Mouse (Mus musculus): Measurements from ENCODE around the gene Rpl13a. TPM values are rescaled to one million over a fixed set of nuclear protein-coding genes. Genes with fewer than 3 reads are reported as not detected.
"Not testable (repeated sequence)": the region's sequence is repeated elsewhere in the genome, so short reads cannot be mapped to it uniquely, and the experiment has no call there.

The Rpl13a gene
- polyA plus RNA-seq, 1 experiment from 2014 or later, result 649 TPM

DNA sequence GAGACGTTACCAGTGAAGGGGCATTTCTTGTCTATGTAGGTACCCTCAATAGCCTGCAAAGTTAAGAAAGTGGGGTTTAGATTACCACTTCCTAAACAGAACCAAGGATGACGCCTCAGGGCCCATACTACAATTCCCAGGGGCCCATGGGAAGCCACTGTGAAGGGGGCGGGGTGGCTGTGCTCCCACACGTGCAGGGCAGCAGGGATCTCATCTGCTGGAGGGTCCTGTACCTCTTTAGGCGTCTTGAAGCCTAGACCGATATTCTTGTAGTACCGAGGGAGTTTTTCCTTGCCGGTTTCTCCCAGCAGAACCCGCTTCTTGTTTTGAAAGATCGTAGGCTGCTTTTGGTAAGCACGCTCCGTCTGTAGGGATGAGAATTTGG lies 5.4 kb downstream of the Rpl13a start:
- Histone ChIP-seq H3K36me3 (peaks cover 69% of the 10 kb centered on the region), H3K9me3 (replicated peaks) (no peaks in the 10 kb centered on the region), H3K27ac (replicated peaks) (peak overlapping the region; percentile 92; the same call in 1 of the 2 replicates), H3K9ac (replicated peaks) (peak overlapping the region; percentile 94), H3K4me2 (peak overlapping the region; percentile 66), H3K4me3 (replicated peaks) (peak overlapping the region; percentile 89), H3K4me1 (peaks cover 54% of the 10 kb centered on the region), H3K27me3 (replicated peaks) (no peaks in the 10 kb centered on the region)
- 24% methylated on average over 12 of the region's 12 CpGs for WGBS
- no peak for ATAC-seq (ENCODE audit: low FRiP score)

DNA sequence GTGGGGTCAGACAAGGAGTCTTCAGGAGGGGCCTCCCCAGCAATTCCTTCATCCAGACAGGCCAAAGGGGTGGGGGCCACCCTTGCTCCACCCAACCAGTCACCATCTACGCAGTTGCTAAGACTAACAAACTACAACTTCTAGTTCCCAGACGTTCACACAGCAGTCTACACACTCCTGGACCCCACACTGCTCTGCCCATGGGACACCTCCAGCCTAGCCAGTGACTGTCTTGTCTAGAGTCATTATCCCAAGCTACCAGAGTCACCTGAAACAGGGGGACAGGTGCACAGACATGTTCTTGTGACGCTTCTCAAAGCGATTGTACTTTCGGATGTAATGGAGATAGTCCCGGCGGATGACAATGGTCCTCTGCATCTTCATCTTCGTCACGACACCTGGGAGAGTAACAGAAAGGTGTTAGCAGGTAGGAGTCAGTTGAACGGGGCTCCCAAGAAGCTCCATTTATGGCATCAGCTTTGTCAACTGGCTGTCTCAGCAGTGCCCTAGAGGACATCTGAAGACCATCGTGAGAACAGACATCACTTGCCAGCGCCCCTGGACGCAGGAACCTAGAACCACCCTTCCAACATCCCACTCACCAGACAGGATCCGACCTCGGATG lies 5.9 kb downstream of the Rpl13a start:
- Histone ChIP-seq H3K9me3 (replicated peaks) (no peaks in the 10 kb centered on the region), H3K27ac (replicated peaks) (peak overlapping the region; percentile 92; the same call in 1 of the 2 replicates), H3K27me3 (replicated peaks) (no peaks in the 10 kb centered on the region), H3K4me1 (peaks cover 52% of the 10 kb centered on the region), H3K4me2 (peak overlapping the region; percentile 66), H3K9ac (replicated peaks) (peak overlapping the region; percentile 94), H3K36me3 (peaks cover 72% of the 10 kb centered on the region), H3K4me3 (replicated peaks) (peak overlapping the region; percentile 89)
- no peak for ATAC-seq (ENCODE audit: low FRiP score)
- WGBS, result 89% methylated on average over 15 of the region's 15 CpGs

DNA sequence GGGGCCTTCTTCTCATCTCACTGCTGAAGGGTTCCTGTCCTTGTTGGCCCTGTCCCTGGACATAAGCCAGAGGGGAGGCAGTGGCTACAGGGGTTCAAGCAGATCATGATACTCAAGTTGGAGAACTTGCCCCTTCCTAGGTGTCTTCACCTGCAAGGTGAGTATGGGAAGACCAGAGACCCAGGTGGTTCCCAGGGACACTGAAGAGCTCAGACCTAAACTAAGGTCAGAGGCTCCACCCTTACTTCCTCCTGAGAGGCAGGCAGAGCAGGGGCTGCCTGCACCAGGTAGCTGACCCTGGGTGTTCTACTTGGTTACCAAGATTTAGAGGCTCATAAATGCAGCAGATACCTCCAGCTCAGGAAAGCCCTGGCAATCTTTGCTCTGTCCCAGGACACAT lies 6.6 kb downstream of the Rpl13a start:
- ATAC-seq (ENCODE audit: low FRiP score), result no peak
- Histone ChIP-seq H3K27ac (replicated peaks) (no peak overlapping the region), H3K9me3 (replicated peaks) (no peaks in the 10 kb centered on the region), H3K27me3 (replicated peaks) (no peaks in the 10 kb centered on the region), H3K4me1 (peaks cover 45% of the 10 kb centered on the region), H3K36me3 (peaks cover 68% of the 10 kb centered on the region), H3K4me2 (peak overlapping the region; percentile 15; the same call in 1 of the 2 replicates), H3K4me3 (replicated peaks) (no peak overlapping the region), H3K9ac (replicated peaks) (no peak overlapping the region; the same call in 1 of the 2 replicates)

DNA sequence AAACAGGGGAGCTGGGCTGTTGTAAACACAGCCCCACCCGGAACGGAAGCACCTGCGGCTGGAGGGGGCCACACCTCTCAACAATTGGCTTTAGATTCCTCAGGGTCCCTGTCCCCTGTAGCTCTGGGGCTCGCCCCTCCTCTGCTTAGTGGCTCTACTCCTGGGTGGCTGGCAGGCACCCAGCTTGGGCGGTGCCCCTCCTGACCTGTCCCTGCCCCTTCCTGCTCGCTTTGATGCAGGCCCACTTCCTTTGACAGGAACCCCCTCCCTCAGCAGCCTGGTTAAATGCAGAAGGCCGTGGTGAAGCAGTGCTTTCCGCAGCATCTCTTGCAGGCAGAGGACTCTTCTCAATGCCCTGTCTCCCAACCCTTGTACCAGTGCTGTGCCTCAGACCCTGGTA lies 7.2 kb downstream of the Rpl13a start:
- Histone ChIP-seq H3K27ac (replicated peaks) (no peak overlapping the region), H3K27me3 (replicated peaks) (no peaks in the 10 kb centered on the region), H3K9ac (replicated peaks) (no peak overlapping the region), H3K4me2 (peak overlapping the region; percentile 15; the same call in 1 of the 2 replicates), H3K9me3 (replicated peaks) (no peaks in the 10 kb centered on the region), H3K36me3 (peaks cover 63% of the 10 kb centered on the region), H3K4me1 (peaks cover 39% of the 10 kb centered on the region), H3K4me3 (replicated peaks) (no peak overlapping the region)
- 72% methylated on average over 8 of the region's 8 CpGs for WGBS
- ATAC-seq (ENCODE audit: low FRiP score), result no peak

DNA sequence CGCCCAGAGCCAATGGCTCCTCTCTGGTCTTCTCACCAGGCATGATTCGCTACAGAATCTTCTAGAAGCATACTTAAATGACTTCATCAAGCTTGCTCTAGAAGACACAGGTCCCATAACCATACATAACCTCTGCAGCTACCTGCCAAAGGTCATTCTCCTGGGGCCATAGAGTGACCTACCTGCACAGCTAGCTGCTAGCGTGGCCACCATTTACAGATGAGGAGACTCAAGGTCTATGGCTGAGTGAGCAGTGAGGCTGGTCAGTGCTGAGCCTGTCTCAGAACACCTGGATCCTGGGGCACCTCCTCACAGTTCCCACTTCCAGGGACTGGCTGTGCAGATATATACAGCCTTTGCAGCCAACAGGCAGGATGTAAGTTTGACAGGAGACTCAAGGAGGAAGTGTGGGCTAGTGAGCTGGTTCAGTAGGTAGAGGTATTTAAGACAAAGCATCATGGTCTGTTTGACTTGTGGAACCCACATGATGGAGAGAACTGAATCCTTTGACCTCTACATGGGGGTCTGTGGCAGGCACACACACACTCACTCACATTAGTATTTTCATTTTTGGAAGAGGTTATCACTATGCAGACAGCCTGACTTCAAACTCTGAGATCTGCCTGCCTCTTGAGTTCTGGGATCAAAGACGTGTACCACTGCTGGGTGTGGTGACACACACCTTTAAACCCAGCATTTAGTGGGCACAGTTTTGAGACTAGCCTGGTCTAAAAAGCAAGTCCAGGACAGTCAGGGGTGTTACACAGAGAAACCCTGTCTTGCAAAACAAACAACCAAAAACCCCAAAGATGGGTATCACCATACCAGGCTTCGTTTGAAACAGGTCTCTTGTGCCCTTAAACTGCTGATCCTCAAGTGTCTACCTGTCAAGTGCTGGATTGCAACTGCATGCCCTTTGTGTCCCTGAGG lies 8.5 kb downstream of the Rpl13a start:
- 0 out of 2 replicates have a peak overlapping the region, but pooled peaks have one; percentile 5 for H3K9ac ChIP-seq (replicated peaks)
- no peaks in the 10 kb centered on the region for H3K27me3 ChIP-seq (replicated peaks)
- no peak overlapping the region for H3K4me3 ChIP-seq (replicated peaks)
- WGBS, result 77% methylated on average over 5 of the region's 5 CpGs
- no peak for ATAC-seq (ENCODE audit: low FRiP score)
- H3K9me3 ChIP-seq (replicated peaks), result no peaks in the 10 kb centered on the region
- H3K36me3 ChIP-seq, result peaks cover 49% of the 10 kb centered on the region
- peaks cover 25% of the 10 kb centered on the region for H3K4me1 ChIP-seq
- H3K27ac ChIP-seq (replicated peaks), result no peak overlapping the region
- no peak overlapping the region for H3K4me2 ChIP-seq

DNA sequence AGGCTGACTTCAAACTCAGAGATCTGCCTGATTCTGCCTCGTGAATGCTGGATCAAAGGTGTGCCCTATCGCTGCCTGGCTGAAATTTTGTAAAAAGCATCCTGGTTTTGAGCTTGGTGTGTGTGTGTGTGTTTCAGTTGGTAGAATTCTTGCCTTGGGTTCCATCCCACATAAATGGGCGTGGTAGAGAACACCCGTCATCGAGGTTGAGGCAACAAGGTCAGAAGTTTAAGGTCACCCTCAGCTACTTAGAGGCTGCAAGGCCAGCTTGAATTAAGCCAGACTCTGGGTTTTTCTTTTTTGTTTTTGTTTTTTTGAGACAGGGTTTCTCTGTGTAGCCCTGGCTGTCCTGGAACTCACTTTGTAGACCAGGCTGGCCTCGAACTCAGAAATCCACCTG lies 10.2 kb downstream of the Rpl13a start:
- Histone ChIP-seq H3K4me2 (no peak overlapping the region), H3K27me3 (replicated peaks) (no peaks in the 10 kb centered on the region), H3K9me3 (replicated peaks) (no peaks in the 10 kb centered on the region), H3K27ac (replicated peaks) (no peak overlapping the region), H3K4me3 (replicated peaks) (no peak overlapping the region), H3K36me3 (peaks cover 48% of the 10 kb centered on the region), H3K9ac (replicated peaks) (no peak overlapping the region), H3K4me1 (peaks cover 19% of the 10 kb centered on the region)
- no peak for ATAC-seq (ENCODE audit: low FRiP score)
- WGBS, result 89% methylated on average over 6 of the region's 6 CpGs

DNA sequence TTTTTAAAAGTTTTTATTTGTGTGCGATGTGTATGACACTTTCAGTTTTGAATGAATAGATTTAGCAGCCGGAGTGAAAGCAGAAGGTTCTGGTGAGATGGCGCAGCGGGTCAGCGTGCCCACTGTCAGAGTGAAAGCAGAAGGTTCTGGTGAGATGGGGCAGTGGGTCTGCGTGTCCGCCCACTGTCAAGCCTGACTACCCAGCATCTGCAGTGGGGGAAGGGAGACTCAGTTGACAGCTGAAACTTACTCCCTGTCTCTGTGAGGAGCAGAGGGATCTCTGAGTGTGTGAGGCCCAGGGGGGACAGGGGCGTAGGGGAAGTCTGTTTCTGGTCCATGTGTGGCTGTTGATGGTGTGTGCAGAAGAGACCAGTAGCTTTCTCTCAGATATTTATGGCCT lies 11.0 kb downstream of the Rpl13a start:
- Histone ChIP-seq H3K4me1 (peaks cover 11% of the 10 kb centered on the region), H3K27me3 (replicated peaks) (no peaks in the 10 kb centered on the region), H3K9ac (replicated peaks) (no peak overlapping the region), H3K4me2 (no peak overlapping the region), H3K36me3 (peaks cover 42% of the 10 kb centered on the region), H3K4me3 (replicated peaks) (no peak overlapping the region), H3K27ac (replicated peaks) (no peak overlapping the region), H3K9me3 (replicated peaks) (no peaks in the 10 kb centered on the region)
- no peak for ATAC-seq (ENCODE audit: low FRiP score)
- WGBS, result 84% methylated on average over 8 of the region's 8 CpGs

DNA sequence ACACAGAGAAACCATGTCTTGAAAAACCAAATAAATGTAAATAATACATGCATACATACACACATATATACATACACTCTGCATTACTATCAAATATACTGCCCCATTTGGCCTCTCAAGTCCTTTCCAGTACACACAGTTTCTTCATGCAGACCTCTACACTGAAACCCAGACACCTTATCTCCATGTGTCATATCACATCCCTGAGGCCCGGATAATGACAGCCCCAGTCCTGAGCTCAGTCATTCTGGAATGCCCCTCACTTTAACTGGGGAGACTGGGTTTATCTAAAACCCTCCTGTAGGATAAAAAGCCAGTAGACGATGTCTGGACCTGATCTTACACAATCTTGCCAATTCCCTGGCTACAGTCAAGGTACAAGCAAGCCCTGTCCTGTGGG lies 15.1 kb downstream of the Rpl13a start:
- Histone ChIP-seq H3K4me3 (replicated peaks) (no peak overlapping the region), H3K27ac (replicated peaks) (no peak overlapping the region), H3K27me3 (replicated peaks) (no peaks in the 10 kb centered on the region), H3K4me2 (no peak overlapping the region), H3K9ac (replicated peaks) (no peak overlapping the region), H3K9me3 (replicated peaks) (no peaks in the 10 kb centered on the region), H3K36me3 (0 out of 2 replicates have a peak, but pooled peaks cover 4% of the 10 kb centered on the region), H3K4me1 (no peaks in the 10 kb centered on the region)
- ATAC-seq (ENCODE audit: low FRiP score), result no peak
- WGBS, result 83% methylated on average over 2 of the region's 2 CpGs

DNA sequence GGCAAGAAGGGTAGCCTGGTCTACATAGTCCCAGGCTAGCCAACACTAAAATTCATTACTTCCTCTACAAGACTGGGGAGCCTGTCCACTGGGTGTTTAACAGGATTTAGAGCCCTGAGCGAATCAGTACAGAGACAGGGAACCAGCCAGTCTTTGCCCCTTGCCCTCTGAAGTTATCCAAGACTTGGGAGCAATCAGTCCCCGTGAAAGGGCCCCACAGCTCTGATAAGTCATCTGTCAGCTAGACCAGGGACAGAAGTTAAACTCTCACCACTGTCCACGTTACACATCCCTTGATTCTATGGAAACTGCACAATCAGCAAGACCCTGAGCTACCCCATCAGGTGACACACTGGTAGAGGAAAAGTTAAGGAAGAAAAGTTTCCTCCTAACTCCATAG lies 16.0 kb downstream of the Rpl13a start:
- H3K4me1 ChIP-seq, result no peaks in the 10 kb centered on the region
- no peaks in the 10 kb centered on the region for H3K27me3 ChIP-seq (replicated peaks)
- H3K4me2 ChIP-seq, result no peak overlapping the region
- 71% methylated on average over 3 of the region's 3 CpGs for WGBS
- no peak for ATAC-seq (ENCODE audit: low FRiP score)
- no peaks in the 10 kb centered on the region for H3K36me3 ChIP-seq
- H3K9ac ChIP-seq (replicated peaks), result no peak overlapping the region
- no peak overlapping the region for H3K27ac ChIP-seq (replicated peaks)
- H3K9me3 ChIP-seq (replicated peaks), result no peaks in the 10 kb centered on the region
- no peak overlapping the region for H3K4me3 ChIP-seq (replicated peaks)

DNA sequence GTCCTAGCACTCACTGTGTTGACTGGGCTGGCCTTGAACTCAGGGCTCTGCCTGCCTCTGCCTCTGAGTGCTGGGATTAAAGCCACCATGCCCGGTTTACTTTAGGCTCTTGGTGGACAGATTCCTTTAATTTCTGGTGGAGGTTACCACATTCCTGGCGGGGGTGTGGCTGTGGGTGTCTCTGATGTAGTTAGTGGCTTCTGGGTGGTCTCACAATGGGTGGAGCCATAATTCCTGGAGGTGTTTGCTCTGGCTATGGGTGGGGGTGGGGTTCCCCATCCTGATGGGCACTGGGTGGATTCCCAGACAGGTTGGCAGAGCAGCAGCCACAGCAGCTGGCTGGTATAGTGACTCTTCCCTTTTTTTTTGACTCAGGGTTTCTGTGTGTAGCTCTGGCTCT lies 16.6 kb downstream of the Rpl13a start:
- H3K4me3 ChIP-seq (replicated peaks), result no peak overlapping the region
- H3K36me3 ChIP-seq, result no peaks in the 10 kb centered on the region
- no peak overlapping the region for H3K4me2 ChIP-seq
- no peak for ATAC-seq (ENCODE audit: low FRiP score)
- no peaks in the 10 kb centered on the region for H3K4me1 ChIP-seq
- 72% methylated on average over 2 of the region's 2 CpGs for WGBS
- H3K9ac ChIP-seq (replicated peaks), result no peak overlapping the region
- H3K9me3 ChIP-seq (replicated peaks), result no peaks in the 10 kb centered on the region
- no peak overlapping the region for H3K27ac ChIP-seq (replicated peaks)
- no peaks in the 10 kb centered on the region for H3K27me3 ChIP-seq (replicated peaks)

DNA sequence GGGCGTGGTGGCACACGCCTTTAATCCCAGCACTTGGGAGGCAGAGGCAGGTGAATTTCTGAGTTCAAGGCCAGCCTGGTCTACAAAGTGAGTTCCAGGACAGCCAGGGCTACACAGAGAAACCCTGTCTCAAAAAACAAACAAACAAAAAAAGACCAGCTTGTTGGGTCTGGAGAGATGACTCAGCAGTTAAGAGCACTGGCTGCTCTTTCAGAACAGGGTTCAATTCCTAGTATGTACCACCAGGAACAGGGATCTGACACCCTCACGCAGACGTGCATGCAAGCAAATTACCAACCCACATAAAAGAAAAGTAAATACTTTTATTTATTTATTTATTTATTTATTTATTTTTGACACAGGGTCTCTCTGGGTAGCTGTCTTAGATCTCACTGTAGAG lies 18.5 kb downstream of the Rpl13a start:
- 88% methylated on average over 4 of the region's 4 CpGs for WGBS
- not testable (repeated sequence) for ATAC-seq (ENCODE audit: low FRiP score); H3K4me2 ChIP-seq; H3K4me3 ChIP-seq (replicated peaks); H3K9ac ChIP-seq (replicated peaks); H3K36me3 ChIP-seq; H3K9me3 ChIP-seq (replicated peaks); H3K27ac ChIP-seq (replicated peaks); H3K27me3 ChIP-seq (replicated peaks); H3K4me1 ChIP-seq

DNA sequence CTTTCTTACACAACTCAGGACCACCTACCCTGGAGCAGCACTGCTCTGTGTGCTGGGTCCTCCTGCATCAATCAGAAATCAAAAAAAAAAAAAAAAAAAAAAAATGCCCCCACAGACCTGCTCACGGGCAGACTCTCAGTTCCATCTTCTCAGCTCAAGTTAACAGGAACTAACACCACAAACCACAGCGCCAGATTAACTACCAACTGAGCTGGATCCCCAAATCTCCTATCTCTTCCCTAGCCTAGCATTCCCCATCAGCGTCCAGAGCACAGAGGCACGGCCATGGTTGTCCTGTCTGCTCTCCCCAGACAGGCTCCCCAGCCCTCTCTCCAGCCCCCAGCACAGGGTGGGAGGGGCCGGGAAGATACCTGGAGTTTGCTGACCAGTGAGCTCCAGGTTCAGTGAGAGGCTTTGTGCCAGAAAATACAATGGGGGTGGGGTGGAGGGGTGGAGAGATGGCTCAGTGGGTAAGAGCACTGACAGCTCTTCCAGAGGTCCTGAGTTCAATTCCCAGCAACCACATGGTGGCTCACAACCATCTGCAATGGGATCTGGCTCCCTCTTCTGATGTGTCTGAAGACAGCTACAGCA lies 21.4 kb downstream of the Rpl13a start:
- Histone ChIP-seq H3K27ac (replicated peaks) (no peak overlapping the region), H3K9ac (replicated peaks) (no peak overlapping the region), H3K9me3 (replicated peaks) (no peaks in the 10 kb centered on the region), H3K4me1 (no peaks in the 10 kb centered on the region), H3K36me3 (no peaks in the 10 kb centered on the region), H3K27me3 (replicated peaks) (no peaks in the 10 kb centered on the region), H3K4me3 (replicated peaks) (no peak overlapping the region), H3K4me2 (no peak overlapping the region)
- 59% methylated on average over 5 of the region's 5 CpGs for WGBS
- no peak for ATAC-seq (ENCODE audit: low FRiP score)
